Mouse (Mus musculus): Measurements from ENCODE around the gene Bbox1.

Gene Bbox1

DNA sequence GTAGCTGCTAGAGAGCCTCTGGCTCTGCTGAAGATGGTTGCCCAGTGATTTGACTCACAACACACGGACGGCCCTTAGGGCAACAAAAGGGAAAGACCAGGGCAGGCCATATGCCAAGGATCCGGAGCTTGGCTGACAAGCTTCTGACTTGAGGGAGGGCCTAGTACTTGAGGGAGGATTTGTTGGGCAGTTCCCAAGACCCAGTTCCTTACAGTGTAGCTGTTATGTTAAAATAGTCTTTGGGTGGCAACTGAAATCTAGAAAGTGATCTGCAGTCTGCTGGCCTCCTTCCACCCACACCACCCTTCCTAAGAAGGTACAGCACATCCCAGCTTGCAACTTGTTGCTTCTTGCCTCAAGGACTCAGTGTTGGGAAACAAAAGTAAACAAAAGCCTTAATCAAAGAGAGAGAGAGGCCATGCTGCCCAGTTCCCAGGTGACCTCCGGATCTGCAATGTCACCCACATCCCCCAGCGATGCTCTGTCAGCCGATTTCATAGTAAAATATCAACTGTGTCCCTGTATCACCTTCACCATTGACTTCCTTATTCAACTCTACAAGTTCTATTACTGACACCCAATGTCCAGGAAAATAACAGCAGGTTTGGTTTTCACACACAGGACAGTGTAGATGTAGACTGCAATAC lies at the start of gene Bbox1:
TSS of gene Bbox1 (minus strand) at position 52 of the 647 bp plus-strand sequence.
- no peak for DNase-seq (ENCODE audit: low spot score in 2 of 2)

DNA sequence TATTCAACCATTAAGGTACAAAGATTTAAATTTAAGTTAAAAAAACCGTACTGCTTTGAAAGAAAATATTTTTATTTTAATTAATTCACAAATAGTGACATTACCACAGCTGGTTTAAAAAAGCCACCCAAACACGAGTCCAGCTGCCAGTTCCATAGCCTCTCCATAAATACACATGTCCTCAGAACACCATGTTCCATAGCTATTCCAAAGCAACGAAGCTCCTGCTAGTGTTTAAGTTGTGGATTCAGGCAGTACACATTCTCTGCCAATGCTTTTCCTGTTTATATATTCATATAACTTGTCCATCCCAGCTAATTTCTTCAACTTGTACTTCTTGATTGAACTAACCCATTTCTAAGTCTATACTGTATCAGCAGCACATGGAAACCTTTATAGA lies 49.5 kb upstream of the Bbox1 start:
- no peak for DNase-seq (ENCODE audit: low spot score in 2 of 2)

DNA sequence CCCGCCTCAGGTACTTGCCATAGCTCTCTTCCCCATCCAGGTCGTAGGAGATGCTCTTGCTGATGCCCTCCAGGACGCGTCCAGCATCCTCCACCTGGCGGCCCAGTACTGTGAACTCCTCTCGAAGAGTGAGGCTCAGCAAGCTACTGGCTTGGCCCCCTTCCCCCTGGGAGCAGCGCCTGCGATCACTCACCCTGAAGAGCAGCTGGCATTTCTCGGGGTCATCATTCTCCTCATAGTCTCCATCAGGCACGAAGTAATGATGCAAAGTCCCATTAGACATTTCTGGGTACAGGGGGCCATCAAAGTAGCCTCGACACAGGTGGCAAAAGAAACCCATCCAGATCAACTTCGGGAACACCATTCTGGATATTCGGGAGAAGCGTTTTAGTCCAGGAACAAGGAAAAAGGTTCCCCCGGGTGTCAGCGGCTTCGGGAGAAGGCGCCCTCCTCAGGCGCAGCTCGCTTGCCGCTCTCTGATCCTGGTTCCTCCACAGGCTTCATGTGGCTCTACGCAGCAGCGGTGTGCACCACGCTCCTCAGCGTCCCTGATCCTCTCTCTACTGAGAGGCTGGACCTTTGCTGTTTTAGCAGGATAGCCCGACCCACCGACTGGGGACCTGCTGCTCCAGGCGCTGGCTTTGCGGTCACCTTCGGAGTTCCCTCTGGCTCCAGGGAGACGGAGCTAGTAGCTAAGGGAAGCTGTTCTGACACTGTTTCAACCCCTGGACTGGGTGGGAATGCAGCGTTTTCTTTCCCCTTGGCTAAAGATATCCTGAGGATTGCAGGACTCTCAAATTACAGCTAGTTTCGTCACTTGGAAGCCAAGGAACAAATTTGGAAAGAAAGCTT lies 48.3 kb upstream of the Bbox1 start, which contains the start of gene Fibin:
TSS of gene Fibin (minus strand) at position 752 of the 852 bp plus-strand sequence.
- no peak for DNase-seq (ENCODE audit: low spot score in 2 of 2)

DNA sequence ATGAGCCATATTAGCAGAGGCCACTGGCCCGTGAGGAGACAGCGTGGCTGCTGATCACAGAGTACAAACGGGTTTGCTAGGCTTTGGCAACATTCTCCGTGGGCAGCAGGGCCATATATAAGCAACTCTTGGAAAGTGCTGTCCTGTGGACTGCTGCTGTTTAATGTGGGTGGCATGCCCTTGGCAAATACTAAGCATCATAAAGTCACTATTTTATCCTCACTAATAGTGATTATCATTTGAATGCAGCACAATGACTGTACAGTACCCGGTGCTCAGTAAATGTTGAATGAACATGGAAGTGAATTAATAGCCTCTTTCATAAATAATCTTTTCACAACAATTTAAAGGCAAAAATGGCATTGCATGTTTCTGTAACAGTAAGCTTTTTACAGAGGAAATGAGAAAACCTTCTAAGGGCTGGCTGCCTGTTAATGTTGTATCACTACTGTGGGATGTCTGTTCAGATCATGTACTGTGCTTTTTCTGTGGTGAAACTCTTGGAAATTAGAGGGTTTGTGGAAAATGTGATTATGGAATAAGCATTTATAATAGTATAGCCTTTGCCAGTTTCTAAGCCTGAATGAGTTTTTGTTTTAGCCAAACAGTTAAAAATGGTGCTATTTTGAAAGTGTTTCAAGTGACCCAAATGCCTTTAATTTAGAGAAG lies 39.1 kb upstream of the Bbox1 start:
- DNase-seq (ENCODE audit: low spot score in 2 of 2), result no peak

DNA sequence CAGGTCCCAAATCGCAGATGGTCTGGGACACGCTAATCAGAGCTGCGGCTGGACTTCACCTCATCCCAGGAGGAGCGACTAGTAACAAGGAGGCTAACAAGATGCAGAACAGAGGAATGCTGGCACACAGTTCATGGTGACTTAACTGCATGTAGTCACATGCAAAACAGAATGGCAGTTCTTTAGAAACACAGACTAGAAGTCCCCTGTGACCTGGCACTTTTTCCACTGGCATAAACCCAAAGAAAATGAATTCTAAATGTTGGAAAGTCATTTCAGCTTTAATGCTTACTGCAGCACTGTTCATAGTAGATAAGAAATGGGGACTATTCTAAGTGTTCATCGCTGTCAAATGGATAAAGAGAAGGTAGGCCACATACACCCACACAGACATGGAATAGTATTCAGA lies 37.5 kb upstream of the Bbox1 start:
- DNase-seq (ENCODE audit: low spot score in 2 of 2), result no peak

DNA sequence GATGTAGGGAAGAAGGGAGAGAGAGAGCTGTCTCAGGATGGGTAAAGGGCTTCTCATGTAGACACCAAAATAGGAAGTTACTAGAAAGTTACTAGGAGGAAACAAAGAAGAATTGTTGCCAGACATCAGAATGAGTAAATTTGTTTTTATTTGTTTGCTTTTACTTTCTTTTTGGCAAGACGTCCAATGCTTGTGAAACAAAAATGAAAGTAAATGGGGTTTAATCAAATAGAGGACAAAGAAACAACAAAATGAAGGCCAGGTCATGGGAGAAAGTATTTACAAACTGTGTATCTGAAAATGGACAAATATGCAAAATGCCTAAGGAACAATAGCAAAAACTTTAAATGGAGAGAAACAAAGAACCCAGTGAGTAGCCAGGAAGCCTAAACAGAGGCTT lies 37.0 kb upstream of the Bbox1 start:
- DNase-seq (ENCODE audit: low spot score in 2 of 2), result no peak

DNA sequence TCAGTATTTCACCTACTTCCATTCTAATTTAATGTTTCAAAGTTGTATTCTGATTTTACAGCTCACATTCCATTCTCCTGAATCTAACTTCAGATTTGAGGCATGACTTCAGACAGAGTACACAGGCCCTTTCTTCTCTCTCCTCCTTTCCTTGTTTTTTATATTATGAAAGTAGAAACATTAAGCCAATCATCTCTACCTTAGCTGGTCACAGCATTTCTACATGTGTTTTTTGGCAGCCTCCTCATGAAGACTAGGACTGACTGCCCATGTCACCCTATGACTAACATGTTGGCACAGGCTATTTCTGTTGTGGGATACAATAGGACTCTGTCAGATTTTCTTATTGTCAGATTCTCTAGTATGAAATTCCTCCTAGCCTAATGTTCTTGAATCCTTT lies 14.6 kb upstream of the Bbox1 start:
- no peak for DNase-seq (ENCODE audit: low spot score in 2 of 2)

DNA sequence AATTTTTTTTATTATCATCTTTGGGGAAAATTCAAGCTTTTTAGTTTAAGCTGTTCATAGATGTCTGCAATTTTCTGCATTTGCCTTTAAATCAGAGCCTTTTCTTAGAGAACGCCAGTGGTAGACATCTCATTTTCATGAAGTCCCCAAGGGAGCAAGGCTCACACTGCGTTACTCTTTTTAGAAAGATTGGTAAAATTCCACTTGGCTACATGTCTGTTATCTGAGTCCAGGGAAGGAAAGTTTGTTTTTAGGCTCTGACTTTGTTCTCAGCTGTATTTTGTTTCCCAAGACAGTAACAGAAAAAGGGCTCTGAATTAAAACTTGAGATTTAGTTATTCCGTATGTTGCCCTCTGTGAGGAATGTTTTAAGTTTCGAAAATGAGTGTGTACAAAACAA lies 5.6 kb upstream of the Bbox1 start:
- no peak for DNase-seq (ENCODE audit: low spot score in 2 of 2)

DNA sequence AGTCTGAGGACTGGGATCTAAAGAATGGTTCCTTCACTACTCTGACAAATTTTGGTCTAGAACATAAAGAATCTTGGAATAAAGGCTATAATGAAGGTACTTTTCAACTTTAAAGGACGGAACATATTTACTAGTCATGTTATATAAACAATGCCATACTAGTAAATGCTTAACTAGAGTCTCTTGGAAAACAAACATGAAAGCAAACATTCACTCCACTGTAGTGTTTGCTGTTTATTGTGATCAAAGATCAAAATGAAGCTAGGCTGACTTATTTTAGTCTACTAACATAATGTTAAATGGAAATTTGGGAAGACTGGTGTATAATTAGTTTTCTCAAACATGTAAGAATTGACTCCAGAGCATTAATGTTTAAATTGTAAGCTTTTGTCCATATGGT lies 4.9 kb upstream of the Bbox1 start:
- DNase-seq (ENCODE audit: low spot score in 2 of 2), result no peak

DNA sequence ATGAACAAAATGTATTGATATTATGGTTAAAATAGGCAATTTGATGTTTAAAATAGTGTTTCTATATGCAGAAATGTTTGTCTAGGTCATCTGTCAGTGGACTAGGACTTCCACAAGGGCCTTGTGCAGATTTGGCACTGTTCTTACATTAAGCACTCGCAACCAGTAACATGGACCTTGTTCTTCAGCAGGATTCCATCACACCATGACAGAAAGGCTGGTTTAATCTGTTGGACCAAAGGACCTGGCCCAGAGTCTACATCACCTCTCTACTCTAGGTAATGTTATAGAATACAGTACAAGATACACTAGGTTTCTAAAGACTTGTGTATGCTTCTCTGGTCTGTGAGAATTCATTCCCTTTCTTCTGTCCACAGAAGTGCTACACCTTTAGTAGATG lies 4.4 kb upstream of the Bbox1 start:
- no peak for DNase-seq (ENCODE audit: low spot score in 2 of 2)

DNA sequence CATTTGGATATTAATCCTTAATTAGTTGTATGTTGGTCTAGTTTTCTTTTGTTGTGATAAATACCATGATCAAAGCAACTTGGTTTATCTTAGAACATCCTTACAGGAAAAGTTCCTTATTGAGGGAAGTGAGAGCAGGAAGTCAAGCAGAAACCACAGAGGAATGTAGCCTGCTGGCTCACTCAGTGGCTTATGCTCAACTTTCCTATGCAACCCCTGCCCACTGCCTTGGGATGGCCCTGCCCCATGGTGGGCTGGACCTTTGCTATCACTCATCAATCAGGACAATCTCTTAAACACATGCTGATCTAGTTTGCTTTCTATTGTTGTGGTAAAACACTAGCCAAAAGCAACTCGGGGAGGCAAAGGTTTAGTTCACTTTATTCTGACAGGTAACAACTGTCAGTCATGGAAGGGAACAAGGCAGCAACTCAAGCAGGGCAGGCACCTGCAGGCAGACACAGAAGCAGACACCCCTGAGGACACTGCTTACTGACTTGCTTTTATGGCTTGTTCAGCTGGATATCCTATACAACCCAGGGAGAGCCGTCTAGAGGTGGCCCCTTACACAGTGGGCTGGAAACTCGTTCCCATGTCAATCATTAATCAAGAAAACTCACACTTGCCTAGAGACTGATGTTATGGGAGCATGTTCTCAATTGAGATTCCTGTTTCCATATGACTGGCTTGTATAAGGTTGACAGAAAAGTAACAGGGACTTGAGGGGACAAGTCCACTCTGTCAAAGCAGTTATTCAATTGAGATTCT lies 1.9 kb upstream of the Bbox1 start:
- DNase-seq (ENCODE audit: low spot score in 2 of 2), result no peak

DNA sequence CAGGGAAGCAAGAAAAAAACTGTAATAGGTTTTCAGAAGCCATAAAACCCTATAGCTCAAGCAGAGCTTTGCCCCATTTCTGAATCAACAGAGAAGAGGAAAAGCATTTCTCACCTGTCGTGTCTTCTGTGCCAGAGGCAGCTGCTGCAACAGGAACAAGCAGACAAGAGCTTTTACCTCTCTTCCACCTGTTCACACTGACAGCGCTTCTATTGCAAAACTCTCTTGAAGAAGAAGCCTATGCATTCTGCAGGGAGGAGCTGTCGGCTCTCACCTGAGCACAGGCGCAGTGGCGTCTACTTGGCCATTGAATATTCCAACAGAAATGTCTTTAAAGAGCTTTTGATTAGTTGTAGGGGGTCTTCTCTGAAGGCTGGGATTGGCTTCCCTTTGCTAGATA lies 286 bp downstream of the Bbox1 start:
- no peak for DNase-seq (ENCODE audit: low spot score in 2 of 2)

DNA sequence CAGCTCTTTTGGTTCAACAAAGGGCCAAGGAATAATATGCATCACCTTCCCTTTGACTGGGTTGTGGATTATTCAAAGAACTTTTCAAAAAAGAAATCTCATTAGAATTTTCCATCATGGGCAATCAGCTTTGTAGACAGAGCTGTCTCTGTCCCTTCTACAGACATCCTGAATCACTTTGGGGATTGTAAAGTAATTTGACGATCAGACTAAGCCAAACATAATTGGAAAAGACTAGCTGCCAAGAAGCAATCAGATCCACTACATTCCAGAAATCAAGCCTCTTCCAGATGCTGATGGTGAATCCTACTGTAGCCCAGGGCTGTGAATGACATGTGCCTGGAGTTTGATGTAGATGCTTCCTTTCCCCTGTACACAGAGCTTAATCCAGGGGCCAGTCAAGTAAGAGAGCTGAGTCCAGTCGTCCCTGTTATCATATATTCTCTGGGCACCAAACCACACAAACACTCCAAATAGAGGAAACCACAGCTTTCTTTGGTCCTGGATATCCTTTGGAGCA lies 995 bp downstream of the Bbox1 start:
- no peak for DNase-seq (ENCODE audit: low spot score in 2 of 2)

DNA sequence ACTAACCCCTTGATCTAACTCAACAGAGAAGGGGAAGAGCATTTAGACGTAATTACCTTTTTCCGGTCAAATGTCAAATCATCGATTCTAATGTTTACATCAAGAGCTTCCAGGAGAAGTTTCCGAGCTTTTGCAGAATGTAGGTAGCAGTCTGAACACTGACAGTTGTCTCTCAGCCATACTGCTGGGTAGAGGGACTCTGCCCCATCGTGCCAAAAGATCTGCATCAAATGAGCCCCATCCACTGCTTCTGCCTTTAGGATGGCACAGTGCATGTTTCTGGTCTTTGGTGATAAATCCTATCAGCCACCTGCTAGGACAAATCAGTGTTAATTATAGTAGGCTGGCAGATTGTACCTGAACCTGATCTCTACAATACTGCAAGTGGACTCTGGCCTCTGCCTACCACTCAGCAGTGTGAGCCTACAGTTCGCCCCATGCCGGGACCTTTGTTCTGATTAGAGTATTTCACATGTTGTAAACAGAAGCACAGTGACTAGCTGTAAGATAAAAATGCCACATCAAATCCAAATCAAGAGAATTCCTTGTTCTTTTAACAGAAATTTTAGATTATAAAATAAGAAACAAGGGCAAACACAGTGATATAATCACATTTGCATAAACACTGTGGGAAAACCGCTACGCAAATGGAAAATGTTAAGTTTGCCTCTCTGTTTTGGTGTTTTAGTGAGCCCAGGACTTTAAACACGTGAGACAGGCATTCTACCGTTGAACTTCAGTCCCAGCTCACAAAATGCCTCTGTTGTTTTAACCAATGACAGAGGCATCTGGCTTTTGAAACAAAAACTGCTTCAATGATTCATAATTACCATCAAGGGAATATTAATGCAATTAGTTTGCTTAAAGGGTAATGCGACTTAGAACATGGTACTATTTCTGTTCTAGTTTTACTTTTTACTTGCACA lies 8.7 kb downstream of the Bbox1 start:
- DNase-seq (ENCODE audit: low spot score in 2 of 2), result no peak

DNA sequence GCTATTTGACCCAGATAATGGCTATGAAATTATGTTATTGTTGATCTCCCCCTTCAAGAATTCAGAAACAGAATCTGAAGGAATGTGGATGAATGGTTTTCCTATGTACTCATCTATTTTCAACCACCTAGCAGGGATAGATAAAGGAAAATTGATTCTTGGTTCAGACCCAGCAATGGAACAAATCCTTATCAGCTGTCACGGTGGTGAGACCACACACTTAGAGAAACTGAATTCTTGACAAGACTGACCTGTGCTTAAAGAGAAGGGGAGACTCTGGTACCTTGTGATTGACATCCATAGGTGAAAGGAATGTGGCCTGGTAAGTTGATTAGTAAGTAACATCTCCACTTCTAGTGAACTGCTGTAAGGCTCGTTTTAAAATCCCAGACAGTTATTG lies 12.1 kb downstream of the Bbox1 start:
- no peak for DNase-seq (ENCODE audit: low spot score in 2 of 2)

DNA sequence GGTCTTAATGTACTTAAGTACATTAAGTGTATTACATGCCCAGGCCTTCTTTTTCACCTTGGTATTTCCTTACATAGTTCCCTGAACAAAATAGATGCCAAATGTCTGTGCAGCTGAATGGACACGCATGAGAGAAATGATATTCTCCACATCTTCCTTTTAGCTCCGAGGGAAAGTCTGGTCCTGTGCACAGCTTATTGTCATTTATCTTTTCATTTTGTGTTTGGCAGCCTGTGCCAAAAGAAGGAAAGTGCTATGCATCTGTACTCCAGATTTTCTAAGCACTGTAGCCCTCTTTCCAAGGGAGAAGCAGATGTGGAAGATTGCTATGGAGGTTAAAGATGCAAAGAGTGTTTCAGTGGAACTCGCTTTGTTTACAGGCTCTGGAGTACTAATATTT lies 13.0 kb downstream of the Bbox1 start:
- no peak for DNase-seq (ENCODE audit: low spot score in 2 of 2)

DNA sequence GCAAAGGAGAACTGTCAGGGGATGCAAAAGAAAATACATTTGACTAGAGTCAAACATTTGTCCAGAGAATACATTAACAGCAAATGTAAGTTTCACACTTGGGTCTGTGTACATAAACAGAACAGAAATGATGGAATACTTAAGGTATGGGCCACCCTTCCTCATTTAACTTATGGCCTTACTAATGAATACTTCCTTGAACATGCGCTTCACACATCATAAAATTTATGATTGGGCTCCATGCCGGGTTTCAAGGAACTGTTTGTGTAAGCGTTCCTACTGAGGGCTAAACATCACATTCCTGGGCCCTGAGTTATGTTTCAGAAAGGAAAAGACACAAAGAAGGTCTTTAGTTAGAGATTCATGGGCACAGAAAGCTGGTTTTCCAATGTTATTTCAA lies 19.4 kb downstream of the Bbox1 start:
- DNase-seq (ENCODE audit: low spot score in 2 of 2), result no peak

DNA sequence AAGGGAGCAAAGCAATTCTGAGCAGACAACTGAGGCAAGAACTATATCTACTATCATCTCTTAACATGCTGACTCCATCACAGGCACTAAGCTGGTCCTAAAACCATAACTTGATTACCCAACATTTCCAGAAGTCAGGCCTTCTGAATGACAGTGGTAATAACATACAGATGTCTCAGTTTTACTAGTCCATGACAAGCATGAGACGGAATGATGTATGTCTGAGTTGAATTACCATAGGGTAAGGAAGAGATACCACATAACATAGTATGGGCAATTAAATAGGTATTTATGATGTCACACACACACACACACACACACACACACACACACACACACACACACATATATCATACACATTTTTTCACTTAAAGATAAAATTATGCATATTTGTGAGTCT lies 26.4 kb downstream of the Bbox1 start:
- DNase-seq (ENCODE audit: low spot score in 2 of 2), result no peak

DNA sequence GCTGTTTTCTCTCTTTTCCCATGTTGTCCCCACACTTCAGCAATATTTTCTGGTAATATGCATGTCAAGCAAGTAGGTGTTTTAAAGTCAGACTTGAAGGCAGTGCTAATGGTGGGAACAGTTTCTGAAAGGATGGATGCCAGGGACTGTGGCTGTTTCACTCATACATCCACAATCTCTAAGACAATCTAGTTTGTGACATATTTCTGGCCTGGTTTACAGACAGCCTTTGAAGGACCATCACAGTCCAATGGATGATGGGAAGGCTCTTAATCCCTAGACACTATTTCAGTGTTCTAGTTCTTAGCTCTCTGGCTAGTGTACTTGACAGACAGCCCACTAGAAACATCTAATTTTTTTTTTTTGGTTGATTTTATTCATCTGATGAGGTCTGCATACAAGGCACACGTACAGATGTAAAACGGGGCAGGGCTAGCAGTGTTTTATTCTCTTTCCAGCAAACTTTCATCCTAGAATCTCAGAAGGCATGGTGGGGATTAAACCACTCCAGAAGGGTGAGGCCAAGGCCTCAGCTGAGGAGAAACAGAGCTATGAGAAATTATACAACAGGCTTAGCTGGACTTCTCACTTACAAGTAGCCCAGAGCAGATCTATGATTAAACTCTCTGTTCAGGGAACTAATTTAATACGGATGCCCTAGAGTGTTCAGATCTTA lies 28.4 kb downstream of the Bbox1 start:
- DNase-seq (ENCODE audit: low spot score in 2 of 2), result no peak

DNA sequence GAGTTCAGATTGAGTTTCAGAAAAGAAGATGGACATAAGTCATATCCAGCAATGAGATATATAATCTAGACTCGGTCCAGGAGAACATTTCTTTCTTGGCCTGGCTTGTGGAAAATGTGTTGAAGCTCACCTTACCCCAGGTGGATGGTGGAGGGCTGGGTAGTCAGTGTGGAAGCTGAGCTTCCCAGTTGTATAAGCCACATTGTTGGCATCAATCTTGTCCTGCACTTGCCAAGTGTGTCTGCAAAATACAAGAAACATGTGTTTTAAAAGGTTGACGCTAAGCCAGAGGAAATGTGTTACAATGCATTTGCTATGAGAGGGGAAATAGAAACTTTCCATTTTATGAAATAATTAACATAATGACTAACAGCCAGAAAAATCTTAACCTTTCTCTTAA lies 38.9 kb downstream of the Bbox1 start:
- DNase-seq (ENCODE audit: low spot score in 2 of 2), result no peak
